1 mouse cellular context compared by ENCODE assay signal in the genomic region with DNA sequence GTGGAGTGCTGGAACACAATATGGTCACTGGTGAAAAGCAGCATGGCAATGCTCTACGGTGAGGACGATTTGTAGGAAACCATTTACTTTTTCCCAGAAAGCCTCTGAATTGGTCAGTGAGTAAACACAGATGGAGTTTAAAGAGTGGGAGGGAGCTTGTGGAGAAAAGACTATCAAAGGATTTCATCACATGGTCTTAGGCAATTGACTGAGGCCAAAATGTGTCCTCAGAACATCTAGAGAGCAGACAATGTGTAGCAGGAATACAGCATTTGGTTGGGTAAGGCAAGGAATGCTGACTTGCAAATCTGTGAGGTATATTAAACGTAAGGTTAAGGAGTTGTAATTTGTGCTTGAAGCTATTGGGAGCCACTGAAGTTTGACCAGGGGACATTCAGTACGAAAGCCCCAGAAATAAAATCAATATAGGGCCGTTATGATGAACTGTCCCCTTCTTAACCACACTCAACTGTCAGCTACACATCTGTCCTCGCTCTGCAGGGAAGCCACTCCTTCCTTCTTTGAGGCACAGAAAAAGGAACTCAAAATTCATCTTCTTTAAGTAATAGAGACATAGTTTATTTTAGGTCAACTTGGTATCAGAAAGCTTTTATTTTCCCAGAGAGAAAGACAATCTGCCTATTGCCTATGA.
TF ChIP-seq lines count a peak whose summit lies in the region.

No protein-coding gene starts in this region.

TF ChIP-seq in CH12.LX, 34 proteins besides CTCF, POLR2A, EP300 and RAD21:
- TF ChIP-seq MAX (IDR thresholded peaks at IDR 0.05; ENCODE audit: low read length) (no peak), IRF4 (IDR thresholded peaks at IDR 0.05; ENCODE audit: low read depth, low read length) (no peak), PAX5 (IDR thresholded peaks at IDR 0.05; ENCODE audit: low read length) (no peak), MAFK (IDR thresholded peaks at IDR 0.05; ENCODE audit: insufficient replicate concordance, low read length) (peak; percentile 66; the same call in 1 of the 2 replicates), ZNF384 (IDR thresholded peaks at IDR 0.05; ENCODE audit: low read depth, low read length) (no peak), ZC3H11A (IDR thresholded peaks at IDR 0.05; ENCODE audit: low read depth, low read length) (no peak)
